Mouse (Mus musculus): ENCODE measurements around the gene Nsg1. TPM values are rescaled to one million over a fixed set of nuclear protein-coding genes. Genes with fewer than 3 reads are reported as not detected.

The Nsg1 gene
- polyA plus RNA-seq (2014; fragmentation: Illumina TruSeq; extraction: RNeasy Lipid Tissue Mini Kit (QIAGEN cat#74804); ENCODE audit: low read depth, low replicate concordance): 0.50 TPM

DNA sequence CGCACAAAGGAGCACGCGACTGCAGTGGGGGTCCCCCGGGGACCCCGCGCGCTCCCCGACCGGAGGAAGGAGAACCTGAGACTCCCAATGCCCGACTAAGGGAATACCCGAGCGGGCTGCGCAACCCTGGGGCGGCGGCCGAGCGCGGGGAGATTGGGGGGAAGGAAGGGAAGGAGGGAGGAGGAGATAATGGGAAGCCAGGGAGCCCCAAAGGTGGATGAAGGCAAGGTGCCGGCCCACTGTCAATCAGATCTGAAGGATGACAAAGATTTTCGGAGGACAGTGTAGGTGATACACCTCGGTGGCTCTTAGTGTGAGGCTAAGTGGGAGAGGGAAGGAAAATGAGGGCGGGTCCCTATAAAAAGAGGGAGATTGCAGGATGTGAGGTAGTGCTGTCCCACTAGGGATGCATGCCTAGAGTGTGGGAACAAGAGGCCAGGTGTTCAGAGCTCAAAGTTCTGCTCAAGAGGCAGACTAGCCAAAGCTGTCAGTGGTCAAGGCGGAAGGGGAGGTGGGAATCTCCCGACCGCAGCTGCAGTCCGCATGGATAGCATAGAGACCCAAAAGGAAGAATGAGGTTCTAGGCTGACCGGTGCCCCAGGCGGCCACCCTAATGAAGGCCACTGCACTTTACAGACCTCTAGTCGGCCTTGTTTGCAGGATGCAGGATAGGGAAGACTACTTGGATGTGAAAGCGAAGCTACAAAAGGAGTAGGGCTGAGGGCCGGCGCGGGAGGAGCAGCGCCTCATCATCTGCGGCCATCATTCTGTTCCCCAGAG lies at the start of gene Nsg1:
Gene Nsg1, minus strand, starts transcription at position 274 of the 780 bp plus-strand sequence.

Other genes with a start within 250 kb of the Nsg1 start
- 27.2 TPM for gene Stx18, start 121.2 kb downstream of the Nsg1 start, polyA plus RNA-seq (2014; fragmentation: Illumina TruSeq; extraction: RNeasy Lipid Tissue Mini Kit (QIAGEN cat#74804); ENCODE audit: low read depth, low replicate concordance)
- 0.82 TPM for gene Zbtb49, start 60.5 kb upstream of the Nsg1 start, polyA plus RNA-seq (2014; fragmentation: Illumina TruSeq; extraction: RNeasy Lipid Tissue Mini Kit (QIAGEN cat#74804); ENCODE audit: low read depth, low replicate concordance)
- 13.5 TPM for gene Lyar, start 60.6 kb upstream of the Nsg1 start, polyA plus RNA-seq (2014; fragmentation: Illumina TruSeq; extraction: RNeasy Lipid Tissue Mini Kit (QIAGEN cat#74804); ENCODE audit: low read depth, low replicate concordance)
- gene Tmem128, start 100.3 kb upstream of the Nsg1 start, polyA plus RNA-seq (2014; fragmentation: Illumina TruSeq; extraction: RNeasy Lipid Tissue Mini Kit (QIAGEN cat#74804); ENCODE audit: low read depth, low replicate concordance): 25.9 TPM
- gene Otop1, start 116.1 kb upstream of the Nsg1 start, polyA plus RNA-seq (2014; fragmentation: Illumina TruSeq; extraction: RNeasy Lipid Tissue Mini Kit (QIAGEN cat#74804); ENCODE audit: low read depth, low replicate concordance): not detected
- gene Drd5, start 159.5 kb upstream of the Nsg1 start, polyA plus RNA-seq (2014; fragmentation: Illumina TruSeq; extraction: RNeasy Lipid Tissue Mini Kit (QIAGEN cat#74804); ENCODE audit: low read depth, low replicate concordance): not detected

All from liver, adult 10 weeks (tissue).